Mouse (Mus musculus) intestine, postnatal 0 days (tissue): ENCODE measurements at regions not wholly inside any gene's neighbourhood (a gene's known extent, or its start where the extent isn't known, plus 50 kb on each side); places are given as distances from the start of the nearest gene placed in this dataset.

ENCODE experiments used
- ATAC-seq: fragments of 200-750 bp; cut with Nextera tagmentation; 2 replicates; pipeline ENCODE4 v1.8.0; 2017; ENCODE audit warnings: mild to moderate bottlenecking, moderate TSS enrichment, moderate library complexity
- H3K27ac ChIP-seq: fragments of 300-500 bp; sonication (generic); 2 replicates; pipeline ENCODE4 v1.5.1; 2014; ENCODE audit warnings: mild to moderate bottlenecking, low read depth, low read length, moderate library complexity
- H3K27me3 ChIP-seq: fragments of 300-500 bp; sonication (generic); replicated peaks from 2 replicates; pipeline ENCODE4 v1.6.1; 2014; ENCODE audit warnings: low read length, mixed read lengths; ENCODE audit not compliant: control insufficient read depth, insufficient read depth
- H3K36me3 ChIP-seq: fragments of 300-500 bp; sonication (generic); 2 replicates; pipeline ENCODE4 v1.6.1; 2014; ENCODE audit warnings: mild to moderate bottlenecking, moderate library complexity; ENCODE audit not compliant: control insufficient read depth, insufficient read depth
- H3K4me1 ChIP-seq: fragments of 300-500 bp; sonication (generic); replicated peaks from 2 replicates; pipeline ENCODE4 v1.6.1; 2014; ENCODE audit warnings: antibody characterized with exemption, low read length, mixed read lengths; ENCODE audit not compliant: control insufficient read depth, insufficient read depth
- H3K4me2 ChIP-seq: fragments of 300-500 bp; sonication (generic); replicated peaks from 2 replicates; pipeline ENCODE4 v1.6.1; 2014; ENCODE audit warnings: low read depth, mild to moderate bottlenecking, moderate library complexity
- H3K4me3 ChIP-seq: fragments of 300-500 bp; sonication (generic); 2 replicates; pipeline ENCODE4 v1.5.1; 2014; ENCODE audit warnings: low read depth, low read length
- H3K9ac ChIP-seq: fragments of 300-500 bp; sonication (generic); 2 replicates; pipeline ENCODE4 v1.6.1; 2014; ENCODE audit warnings: mild to moderate bottlenecking, low read depth, low read length
- H3K9me3 ChIP-seq: fragments of 300-500 bp; sonication (generic); 2 replicates; pipeline ENCODE4 v1.6.1; 2016; ENCODE audit warnings: mixed run types; ENCODE audit not compliant: control insufficient read depth
- CTCF ChIP-seq: sonication (generic); IDR thresholded peaks from 2 replicates; pipeline ENCODE4 v1.5.1; 2016; ENCODE audit warnings: low read depth, mild to moderate bottlenecking, control low read depth, antibody characterized with exemption, moderate library complexity
- WGBS: fragments of 180-500 bp; shearing (Covaris S2); extraction: QIAGEN DNeasy Blood & Tissue Kit; methylation state at CpG from one replicate; pipeline ENCODE4 v1.1.7; 2014; 5-methylcytosine and 5-hydroxymethylcytosine counted together

DNA sequence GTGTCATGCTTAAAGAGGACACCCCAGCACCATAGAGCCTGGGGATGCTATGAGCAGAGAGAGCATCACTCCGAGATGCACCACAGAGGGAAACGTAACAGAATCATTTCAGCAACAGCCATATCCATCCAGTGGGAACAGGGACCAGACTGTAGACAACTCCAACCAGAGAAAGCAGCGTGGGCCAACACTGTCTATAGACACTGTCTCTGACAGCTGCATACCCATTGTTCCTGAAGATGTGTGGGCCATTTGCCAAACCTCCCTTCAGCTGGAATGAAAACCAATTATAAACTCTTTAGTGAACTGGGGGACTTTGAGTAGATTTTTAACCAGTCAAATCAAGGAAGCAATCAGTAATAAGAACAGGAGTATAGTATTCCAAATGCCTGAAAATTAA lies 630.8 kb upstream of the Fam19a5 start:
- H3K36me3 ChIP-seq = no peaks in the 10 kb centered on the region
- no peaks in the 10 kb centered on the region for H3K4me1 ChIP-seq
- no peak for ATAC-seq
- no peak overlapping the region for H3K4me3 ChIP-seq
- 72% methylated on average over 3 of the region's 3 CpGs for WGBS
- H3K27ac ChIP-seq = no peak overlapping the region
- H3K27me3 ChIP-seq = no peaks in the 10 kb centered on the region
- no peak overlapping the region for H3K9ac ChIP-seq
- no peak for TF ChIP-seq CTCF
- H3K9me3 ChIP-seq = no peaks in the 10 kb centered on the region
- no peak overlapping the region for H3K4me2 ChIP-seq

DNA sequence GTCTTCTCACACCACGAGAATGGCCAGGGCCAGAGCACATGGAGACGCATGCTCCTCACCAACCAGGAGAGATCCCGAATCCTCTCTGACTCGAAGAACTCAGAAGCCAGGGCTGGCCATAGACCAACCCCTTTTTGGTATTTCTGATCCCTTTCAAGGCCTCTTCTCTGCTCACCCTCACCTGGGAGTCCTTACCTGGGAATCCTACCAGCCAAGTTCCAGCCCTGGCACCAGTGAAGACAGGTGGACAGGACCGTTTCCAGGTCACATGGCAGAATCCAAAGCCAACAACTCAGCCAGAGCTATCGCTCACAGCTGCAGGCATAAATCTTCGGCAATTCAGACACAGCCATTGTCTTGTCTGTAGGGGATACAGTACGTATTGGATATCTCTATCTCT lies 626.2 kb upstream of the Fam19a5 start:
- Histone ChIP-seq H3K4me2 (no peak overlapping the region), H3K4me3 (no peak overlapping the region), H3K27me3 (no peaks in the 10 kb centered on the region), H3K9ac (no peak overlapping the region), H3K27ac (no peak overlapping the region), H3K36me3 (no peaks in the 10 kb centered on the region), H3K9me3 (no peaks in the 10 kb centered on the region), H3K4me1 (no peaks in the 10 kb centered on the region)
- WGBS = 93% methylated on average over 8 of the region's 8 CpGs
- no peak for TF ChIP-seq CTCF
- no peak for ATAC-seq

DNA sequence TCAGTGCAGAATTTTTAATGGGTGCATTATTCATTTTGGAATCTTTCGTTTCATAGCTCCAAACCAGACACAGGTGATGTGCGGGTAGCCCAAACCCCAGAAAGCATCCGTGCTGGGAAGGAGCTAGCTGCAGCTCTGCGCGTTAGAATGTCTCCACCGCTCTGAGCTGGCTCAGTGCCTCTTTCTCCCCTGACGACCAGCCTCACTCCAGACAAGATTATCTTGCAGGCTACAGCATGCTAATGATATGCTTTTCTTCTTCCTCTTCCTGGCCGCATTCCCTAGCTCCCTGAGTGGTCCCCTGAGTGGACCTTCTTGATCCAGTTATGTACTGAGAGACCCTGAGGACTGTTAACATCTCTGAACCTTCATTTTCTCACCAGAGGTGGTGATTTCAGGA lies 624.4 kb upstream of the Fam19a5 start:
- no peak for ATAC-seq
- WGBS = 63% methylated on average over 8 of the region's 8 CpGs
- no peak for TF ChIP-seq CTCF
- H3K36me3 ChIP-seq = no peaks in the 10 kb centered on the region
- H3K4me2 ChIP-seq = no peak overlapping the region
- no peak overlapping the region for H3K9ac ChIP-seq
- H3K27me3 ChIP-seq = no peaks in the 10 kb centered on the region
- H3K27ac ChIP-seq = no peak overlapping the region
- H3K4me1 ChIP-seq = no peaks in the 10 kb centered on the region
- H3K4me3 ChIP-seq = no peak overlapping the region
- H3K9me3 ChIP-seq = no peaks in the 10 kb centered on the region

DNA sequence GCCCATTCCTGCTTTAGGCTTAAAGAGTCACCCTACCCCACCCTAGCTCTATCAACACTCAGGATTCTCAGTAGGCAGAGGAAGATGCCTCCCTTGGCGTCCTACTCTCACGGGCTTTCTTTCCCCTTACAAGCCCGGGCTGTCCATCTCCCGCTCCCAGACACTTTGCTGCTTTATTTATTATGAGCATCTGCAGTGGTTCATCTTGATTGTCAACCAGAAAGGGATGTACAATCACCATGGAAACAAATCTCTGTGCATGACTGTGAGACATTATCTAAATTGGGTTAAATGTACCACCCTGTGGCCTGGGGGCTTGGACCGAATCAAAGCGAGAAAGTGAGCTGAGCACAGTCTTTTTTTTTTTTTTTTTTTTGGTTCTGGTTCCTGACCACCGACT lies 623.9 kb upstream of the Fam19a5 start:
- Histone ChIP-seq H3K9me3 (no peaks in the 10 kb centered on the region), H3K27ac (no peak overlapping the region), H3K4me2 (no peak overlapping the region), H3K9ac (no peak overlapping the region), H3K27me3 (no peaks in the 10 kb centered on the region), H3K36me3 (no peaks in the 10 kb centered on the region), H3K4me1 (no peaks in the 10 kb centered on the region), H3K4me3 (no peak overlapping the region)
- ATAC-seq = no peak
- TF ChIP-seq CTCF = no peak
- WGBS = 53% methylated on average over 7 of the region's 7 CpGs

DNA sequence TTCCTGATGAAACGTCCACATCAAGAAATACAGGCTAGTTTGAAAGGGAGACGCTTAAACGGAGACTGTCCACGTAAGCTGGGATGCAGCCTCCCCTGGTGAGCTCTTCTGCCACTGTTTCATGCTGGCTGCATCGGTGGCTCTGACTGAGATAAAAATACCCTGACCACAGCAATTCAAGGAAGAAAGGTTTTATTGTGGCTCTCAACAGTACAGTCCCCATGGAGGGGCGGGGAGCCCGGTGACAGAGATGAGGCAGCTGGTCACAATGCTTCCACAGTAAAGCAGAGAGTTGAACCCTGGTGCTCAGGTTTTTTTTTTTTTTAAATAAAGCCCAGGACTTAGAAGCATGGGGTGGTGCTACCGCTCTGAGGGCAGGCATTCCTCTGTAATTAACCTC lies 622.7 kb upstream of the Fam19a5 start:
- Histone ChIP-seq H3K4me3 (no peak overlapping the region), H3K36me3 (no peaks in the 10 kb centered on the region), H3K9me3 (no peaks in the 10 kb centered on the region), H3K4me1 (no peaks in the 10 kb centered on the region), H3K9ac (no peak overlapping the region), H3K27me3 (no peaks in the 10 kb centered on the region), H3K4me2 (no peak overlapping the region), H3K27ac (no peak overlapping the region)
- TF ChIP-seq CTCF = no peak
- no peak for ATAC-seq
- 35% methylated on average over 8 of the region's 8 CpGs for WGBS

DNA sequence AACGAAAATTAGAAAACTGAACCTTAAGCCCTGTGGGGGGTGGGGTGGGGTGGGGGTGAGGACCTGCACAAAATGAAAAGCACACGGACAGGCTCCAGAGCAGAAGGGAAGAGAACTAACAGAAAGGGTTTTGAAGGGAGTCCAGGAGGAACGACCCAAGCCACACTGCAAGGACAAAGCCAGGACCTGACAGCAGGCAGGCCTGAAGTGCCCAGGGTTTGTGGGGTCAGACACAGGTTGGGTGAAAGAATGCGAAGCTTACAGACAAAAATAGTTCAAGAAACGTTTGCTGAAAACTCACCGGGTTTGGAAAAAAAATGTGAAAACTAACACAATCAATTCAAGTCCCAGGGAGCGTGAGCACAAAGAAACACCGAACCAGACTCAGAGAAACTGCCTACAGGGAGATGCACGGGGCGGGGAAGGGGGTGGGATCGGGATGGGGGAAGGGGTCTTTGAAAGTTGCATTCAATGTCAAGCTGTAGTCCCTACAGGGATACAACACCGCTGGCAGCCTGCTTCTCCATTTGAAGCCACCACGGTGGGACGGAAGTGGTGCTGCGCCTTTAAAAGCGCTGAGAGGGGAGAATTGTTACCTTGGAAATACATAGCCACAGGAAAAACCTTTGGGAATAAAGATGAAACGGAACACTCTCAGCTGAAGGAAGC lies 618.9 kb upstream of the Fam19a5 start:
- TF ChIP-seq CTCF = no peak
- Histone ChIP-seq H3K4me2 (no peak overlapping the region), H3K9ac (no peak overlapping the region), H3K4me3 (no peak overlapping the region), H3K36me3 (no peaks in the 10 kb centered on the region), H3K27ac (no peak overlapping the region), H3K27me3 (no peaks in the 10 kb centered on the region), H3K4me1 (no peaks in the 10 kb centered on the region), H3K9me3 (no peaks in the 10 kb centered on the region)
- 28% methylated on average over 17 of the region's 17 CpGs for WGBS
- ATAC-seq = no peak
